Mouse (Mus musculus): ENCODE results near the gene Chn2.

The Chn2 gene

GRCm38 (mm10) chr6:54305777-54306176 lies 266.4 kb downstream of the Chn2 start:
- DNase-seq = no peak

GRCm38 (mm10) chr6:54313071-54313470 lies 273.7 kb downstream of the Chn2 start:
- no peak for DNase-seq

- DNase-seq = no peak
Measured at GRCm38 (mm10) chr6:54318618-54319017, 279.3 kb downstream of the Chn2 start.

- peak; percentile 25 for DNase-seq
Measured at GRCm38 (mm10) chr6:54319198-54319597, 279.8 kb downstream of the Chn2 start.

- DNase-seq = no peak
Measured at GRCm38 (mm10) chr6:54320236-54320635, 280.9 kb downstream of the Chn2 start.

GRCm38 (mm10) chr6:54325246-54325885 lies 286.0 kb downstream of the Chn2 start, which contains the start of gene Prr15:
Gene Prr15, plus strand, starts transcription at chr6:54325835.
- no peak for DNase-seq

GRCm38 (mm10) chr6:54326671-54327625 lies 287.6 kb downstream of the Chn2 start:
- peak; percentile 89 for DNase-seq

GRCm38 (mm10) chr6:54327626-54328003 lies 288.3 kb downstream of the Chn2 start:
- peak; percentile 80 for DNase-seq

GRCm38 (mm10) chr6:54328783-54329182 lies 289.4 kb downstream of the Chn2 start:
- no peak for DNase-seq

- DNase-seq = no peak
Measured at GRCm38 (mm10) chr6:54329598-54329997, 290.2 kb downstream of the Chn2 start.

GRCm38 (mm10) chr6:54330166-54330565 lies 290.8 kb downstream of the Chn2 start:
- DNase-seq = peak; percentile 73

GRCm38 (mm10) chr6:54331765-54332164 lies 292.4 kb downstream of the Chn2 start:
- DNase-seq = no peak

- DNase-seq = no peak
Measured at GRCm38 (mm10) chr6:54332203-54332602, 292.8 kb downstream of the Chn2 start.

- DNase-seq = peak; percentile 16
Measured at GRCm38 (mm10) chr6:54333116-54333651, 293.8 kb downstream of the Chn2 start.

GRCm38 (mm10) chr6:54333652-54334396 lies 294.5 kb downstream of the Chn2 start:
- peak; percentile 55 for DNase-seq

- DNase-seq = no peak
Measured at GRCm38 (mm10) chr6:54337321-54337720, 298.0 kb downstream of the Chn2 start.

- DNase-seq = no peak
Measured at GRCm38 (mm10) chr6:54341133-54341532, 301.8 kb downstream of the Chn2 start.

GRCm38 (mm10) chr6:54342223-54342622 lies 302.9 kb downstream of the Chn2 start:
- no peak for DNase-seq

Data from kidney, postnatal 14 days (tissue).